Mouse (Mus musculus): ENCODE measurements around the gene Arhgef15. TPM values are rescaled to one million over a fixed set of nuclear protein-coding genes. Genes with fewer than 3 reads are reported as not detected.
"Not testable (repeated sequence)": the region's sequence is repeated elsewhere in the genome, so short reads cannot be mapped to it uniquely, and the experiment has no call there.

Gene Arhgef15
- polyA plus RNA-seq, 1 experiment = 0.49 TPM

DNA sequence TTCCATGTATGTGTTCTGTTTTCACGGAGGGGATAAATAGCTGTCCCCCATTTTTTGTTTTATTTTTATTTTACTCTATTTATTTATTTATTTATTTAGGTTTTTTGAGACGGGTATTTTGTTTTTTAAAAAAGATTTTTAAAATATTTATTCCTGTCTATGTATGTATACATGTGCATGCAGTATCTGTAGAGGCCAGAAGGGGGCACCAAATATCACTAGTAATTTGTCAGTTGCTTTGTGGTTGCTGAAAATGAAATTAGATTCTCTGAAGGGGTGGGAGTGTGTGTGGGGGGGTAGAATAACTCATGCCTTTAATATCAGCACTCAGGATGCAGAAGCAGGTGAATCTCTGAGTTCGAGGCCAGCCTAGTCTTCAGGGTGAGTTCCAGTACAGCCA, 8.6 kb upstream of the Arhgef15 start:
- Histone ChIP-seq H3K4me2 (ENCODE audit: low read depth) (no peak overlapping the region), H3K27me3 (ENCODE audit: control insufficient read depth, insufficient read depth, insufficient read length) (no peaks in the 10 kb centered on the region), H3K79me2 (ENCODE audit: control insufficient read depth, insufficient read depth) (no peaks in the 10 kb centered on the region), H3ac (ENCODE audit: control insufficient read depth, insufficient read length) (no peak overlapping the region), H3K4me3 (no peak overlapping the region), H3K36me3 (ENCODE audit: control insufficient read depth, insufficient read depth) (no peaks in the 10 kb centered on the region)
- TF ChIP-seq POLR2AphosphoS2 (IDR thresholded peaks at IDR 0.05; ENCODE audit: insufficient read length, low read depth) (no peak), CEBPB (IDR thresholded peaks at IDR 0.05; ENCODE audit: insufficient read depth, poor library complexity, severe bottlenecking) (no peak), SRF (IDR thresholded peaks at IDR 0.05; ENCODE audit: control insufficient read depth, insufficient read length, low read depth) (no peak)

DNA sequence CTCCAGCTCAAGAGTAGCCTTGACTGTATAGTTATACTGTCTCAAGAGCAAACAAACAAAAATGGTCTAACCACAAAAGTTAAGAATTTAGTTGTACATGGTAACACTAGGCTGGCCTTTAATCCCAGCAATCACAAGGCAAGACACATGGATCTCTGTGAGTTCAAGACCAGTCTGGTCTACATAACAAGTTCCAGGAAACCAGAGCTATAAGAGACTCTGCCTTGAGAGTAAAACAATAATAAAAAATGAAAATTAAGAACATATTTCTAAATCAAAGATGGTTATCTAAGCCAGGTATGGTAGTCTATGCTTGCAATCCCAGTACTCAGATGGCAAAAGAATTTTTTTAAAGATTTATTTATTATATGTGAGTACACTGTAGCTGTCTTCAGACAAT, 7.8 kb upstream of the Arhgef15 start:
- Histone ChIP-seq H3K36me3 (ENCODE audit: control insufficient read depth, insufficient read depth) (no peaks in the 10 kb centered on the region), H3K4me3 (no peak overlapping the region), H3K79me2 (ENCODE audit: control insufficient read depth, insufficient read depth) (no peaks in the 10 kb centered on the region), H3K27me3 (ENCODE audit: control insufficient read depth, insufficient read depth, insufficient read length) (no peaks in the 10 kb centered on the region), H3ac (ENCODE audit: control insufficient read depth, insufficient read length) (no peak overlapping the region), H3K4me2 (ENCODE audit: low read depth) (no peak overlapping the region)
- TF ChIP-seq E2F4 (IDR thresholded peaks at IDR 0.05; ENCODE audit: insufficient read depth) = no peak
- no peak for TF ChIP-seq TCF12 (IDR thresholded peaks at IDR 0.05; ENCODE audit: insufficient read depth, poor library complexity, severe bottlenecking)
- no peak for TF ChIP-seq POLR2AphosphoS2 (IDR thresholded peaks at IDR 0.05; ENCODE audit: insufficient read length, low read depth)
- TF ChIP-seq MYOG (IDR thresholded peaks at IDR 0.05; ENCODE audit: control insufficient read depth in 1 of 3, insufficient read depth in 1 of 3, insufficient read length in 2 of 3, low read depth in 2 of 3) = no peak
- no peak for TF ChIP-seq SRF (IDR thresholded peaks at IDR 0.05; ENCODE audit: control insufficient read depth, insufficient read length, low read depth)
- no peak for TF ChIP-seq MYOD1 (IDR thresholded peaks at IDR 0.05; ENCODE audit: control insufficient read depth in 1 of 3, insufficient read length in 2 of 3, low read depth in 2 of 3)
- no peak for TF ChIP-seq USF1 (IDR thresholded peaks at IDR 0.05; ENCODE audit: low read depth)
- no peak for TF ChIP-seq TCF3 (IDR thresholded peaks at IDR 0.05; ENCODE audit: insufficient read length, low read depth)
- TF ChIP-seq POLR2A (IDR thresholded peaks at IDR 0.05; ENCODE audit: insufficient read length, low read depth) = no peak
- TF ChIP-seq MAX (IDR thresholded peaks at IDR 0.05; ENCODE audit: low read depth) = no peak
- TF ChIP-seq CEBPB (IDR thresholded peaks at IDR 0.05; ENCODE audit: insufficient read depth, poor library complexity, severe bottlenecking) = no peak
- TF ChIP-seq REST (IDR thresholded peaks at IDR 0.05; ENCODE audit: insufficient read depth, insufficient read length) = no peak

DNA sequence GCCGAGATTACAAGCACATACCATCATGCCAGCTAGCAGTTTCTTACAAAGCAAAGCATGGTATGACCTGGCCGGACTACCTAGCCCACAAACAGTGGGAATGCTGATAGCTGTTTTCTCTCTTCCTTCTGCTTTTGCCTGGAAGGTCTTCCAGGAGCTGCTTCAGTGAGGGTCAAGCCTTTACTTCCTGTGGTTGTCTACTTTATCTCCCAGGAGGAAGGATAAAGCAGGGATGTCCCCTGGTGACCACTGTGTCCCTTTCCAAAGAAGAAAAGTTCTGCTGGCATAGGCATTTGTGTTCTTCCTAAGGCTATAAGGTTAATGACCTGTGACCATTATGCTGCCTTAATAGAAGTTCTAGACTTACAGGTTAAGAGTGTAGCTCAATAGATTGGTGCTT, 6.1 kb upstream of the Arhgef15 start:
- no peaks in the 10 kb centered on the region for H3K79me2 ChIP-seq (ENCODE audit: control insufficient read depth, insufficient read depth)
- no peak overlapping the region for H3K4me3 ChIP-seq
- H3ac ChIP-seq (ENCODE audit: control insufficient read depth, insufficient read length) = no peak overlapping the region
- TF ChIP-seq TCF12 (IDR thresholded peaks at IDR 0.05; ENCODE audit: insufficient read depth, poor library complexity, severe bottlenecking) = no peak
- TF ChIP-seq CEBPB (IDR thresholded peaks at IDR 0.05; ENCODE audit: insufficient read depth, poor library complexity, severe bottlenecking) = no peak
- no peak for TF ChIP-seq SRF (IDR thresholded peaks at IDR 0.05; ENCODE audit: control insufficient read depth, insufficient read length, low read depth)
- TF ChIP-seq MAX (IDR thresholded peaks at IDR 0.05; ENCODE audit: low read depth) = no peak
- no peak for TF ChIP-seq POLR2AphosphoS2 (IDR thresholded peaks at IDR 0.05; ENCODE audit: insufficient read length, low read depth)
- TF ChIP-seq TCF3 (IDR thresholded peaks at IDR 0.05; ENCODE audit: insufficient read length, low read depth) = no peak
- TF ChIP-seq MYOG (IDR thresholded peaks at IDR 0.05; ENCODE audit: control insufficient read depth in 1 of 3, insufficient read depth in 1 of 3, insufficient read length in 2 of 3, low read depth in 2 of 3) = no peak
- no peak for TF ChIP-seq POLR2A (IDR thresholded peaks at IDR 0.05; ENCODE audit: insufficient read length, low read depth)
- no peak for TF ChIP-seq MYOD1 (IDR thresholded peaks at IDR 0.05; ENCODE audit: control insufficient read depth in 1 of 3, insufficient read length in 2 of 3, low read depth in 2 of 3)
- no peak for TF ChIP-seq E2F4 (IDR thresholded peaks at IDR 0.05; ENCODE audit: insufficient read depth)
- no peak for TF ChIP-seq USF1 (IDR thresholded peaks at IDR 0.05; ENCODE audit: low read depth)
- no peak for TF ChIP-seq REST (IDR thresholded peaks at IDR 0.05; ENCODE audit: insufficient read depth, insufficient read length)
- no peaks in the 10 kb centered on the region for H3K27me3 ChIP-seq (ENCODE audit: control insufficient read depth, insufficient read depth, insufficient read length)
- no peak overlapping the region for H3K4me2 ChIP-seq (ENCODE audit: low read depth)
- no peaks in the 10 kb centered on the region for H3K36me3 ChIP-seq (ENCODE audit: control insufficient read depth, insufficient read depth)

DNA sequence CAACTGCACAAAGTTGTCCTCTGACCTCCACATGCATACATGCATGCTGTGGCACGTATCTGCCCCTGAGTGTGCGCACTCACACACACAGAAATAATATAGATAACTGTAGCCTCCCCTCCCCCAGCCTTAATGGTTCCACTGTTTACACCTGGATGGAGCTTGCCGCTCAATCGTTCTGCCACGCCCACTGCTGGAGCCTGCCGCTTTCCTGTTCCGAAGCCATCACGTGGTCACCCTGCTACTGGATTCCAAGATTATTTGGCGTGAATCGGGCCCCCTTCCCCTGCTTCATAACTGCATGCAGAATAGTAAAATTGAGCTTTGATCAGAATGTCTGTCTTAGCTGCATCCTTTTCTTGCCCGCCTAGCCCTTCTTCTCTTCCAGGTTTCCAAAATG, 4.9 kb upstream of the Arhgef15 start:
- not testable (repeated sequence) for H3K4me2 ChIP-seq (ENCODE audit: low read depth); H3K36me3 ChIP-seq (ENCODE audit: control insufficient read depth, insufficient read depth)

DNA sequence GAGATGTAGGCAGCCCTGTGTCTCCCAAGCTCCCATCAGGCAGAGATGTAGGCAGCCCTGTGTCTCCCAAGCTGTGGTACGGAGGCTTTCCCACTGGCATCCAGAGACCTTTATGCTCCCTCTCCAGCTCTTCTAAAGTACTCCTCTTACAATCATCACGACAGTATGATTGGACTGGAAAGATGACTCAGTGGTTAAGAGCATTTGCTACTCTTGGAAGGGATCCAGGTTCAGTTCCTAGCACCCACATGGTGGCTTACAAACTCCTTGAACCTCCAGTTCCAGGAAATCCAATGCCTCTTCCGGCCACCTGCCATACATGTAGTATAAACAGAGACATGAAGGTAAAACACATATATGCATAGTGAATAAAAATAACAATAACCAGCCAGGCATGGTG, 4.3 kb upstream of the Arhgef15 start:
- Histone ChIP-seq H3K79me2 (ENCODE audit: control insufficient read depth, insufficient read depth) (no peaks in the 10 kb centered on the region), H3K4me3 (no peak overlapping the region), H3K36me3 (ENCODE audit: control insufficient read depth, insufficient read depth) (no peaks in the 10 kb centered on the region), H3K4me2 (ENCODE audit: low read depth) (peak overlapping the region; percentile 35), H3K27me3 (ENCODE audit: control insufficient read depth, insufficient read depth, insufficient read length) (no peaks in the 10 kb centered on the region), H3ac (ENCODE audit: control insufficient read depth, insufficient read length) (no peak overlapping the region)
- no peak for TF ChIP-seq CEBPB (IDR thresholded peaks at IDR 0.05; ENCODE audit: insufficient read depth, poor library complexity, severe bottlenecking)
- no peak for TF ChIP-seq REST (IDR thresholded peaks at IDR 0.05; ENCODE audit: insufficient read depth, insufficient read length)
- no peak for TF ChIP-seq SRF (IDR thresholded peaks at IDR 0.05; ENCODE audit: control insufficient read depth, insufficient read length, low read depth)
- no peak for TF ChIP-seq TCF3 (IDR thresholded peaks at IDR 0.05; ENCODE audit: insufficient read length, low read depth)
- no peak for TF ChIP-seq POLR2A (IDR thresholded peaks at IDR 0.05; ENCODE audit: insufficient read length, low read depth)
- no peak for TF ChIP-seq POLR2AphosphoS2 (IDR thresholded peaks at IDR 0.05; ENCODE audit: insufficient read length, low read depth)
- TF ChIP-seq MAX (IDR thresholded peaks at IDR 0.05; ENCODE audit: low read depth) = no peak
- no peak for TF ChIP-seq E2F4 (IDR thresholded peaks at IDR 0.05; ENCODE audit: insufficient read depth)
- no peak for TF ChIP-seq MYOD1 (IDR thresholded peaks at IDR 0.05; ENCODE audit: control insufficient read depth in 1 of 3, insufficient read length in 2 of 3, low read depth in 2 of 3)
- no peak for TF ChIP-seq USF1 (IDR thresholded peaks at IDR 0.05; ENCODE audit: low read depth)
- no peak for TF ChIP-seq TCF12 (IDR thresholded peaks at IDR 0.05; ENCODE audit: insufficient read depth, poor library complexity, severe bottlenecking)
- TF ChIP-seq MYOG (IDR thresholded peaks at IDR 0.05; ENCODE audit: control insufficient read depth in 1 of 3, insufficient read depth in 1 of 3, insufficient read length in 2 of 3, low read depth in 2 of 3) = no peak

More for the DNA sequence above, 4.9 kb upstream of the Arhgef15 start:
- not testable (repeated sequence) for H3K79me2 ChIP-seq (ENCODE audit: control insufficient read depth, insufficient read depth); H3K4me3 ChIP-seq; H3K27me3 ChIP-seq (ENCODE audit: control insufficient read depth, insufficient read depth, insufficient read length); H3ac ChIP-seq (ENCODE audit: control insufficient read depth, insufficient read length)
